Mouse (Mus musculus) embryo, embryonic 11.5 days (tissue): ENCODE results near the gene Fam19a3.

ENCODE experiments used
- DNase-seq: peaks from one replicate; pipeline ENCODE4 v3.0.0-alpha.2; 2012; ENCODE audit warnings: low read depth, low spot score

Fam19a3 gene

GRCm38 (mm10) chr3:104792360-104793270 is 11.0 kb upstream of the Fam19a3 start:
- no peak for DNase-seq

- DNase-seq, result no peak
Measured at GRCm38 (mm10) chr3:104791671-104792070, 10.0 kb upstream of the Fam19a3 start.

GRCm38 (mm10) chr3:104791017-104791416 is 9.4 kb upstream of the Fam19a3 start:
- no peak for DNase-seq

GRCm38 (mm10) chr3:104790401-104790937 is 8.8 kb upstream of the Fam19a3 start:
- DNase-seq, result no peak

GRCm38 (mm10) chr3:104789822-104790221 is 8.2 kb upstream of the Fam19a3 start:
- no peak for DNase-seq

GRCm38 (mm10) chr3:104789312-104789605 is 7.6 kb upstream of the Fam19a3 start:
- DNase-seq, result no peak

GRCm38 (mm10) chr3:104788561-104789311 is 7.1 kb upstream of the Fam19a3 start:
- no peak for DNase-seq

- no peak for DNase-seq
Measured at GRCm38 (mm10) chr3:104788075-104788474, 6.4 kb upstream of the Fam19a3 start, which contains the start of gene Rhoc. Rhoc (plus strand) TSS chr3:104788375.

GRCm38 (mm10) chr3:104785284-104785683 is 3.6 kb upstream of the Fam19a3 start:
- DNase-seq, result no peak

GRCm38 (mm10) chr3:104783971-104784500 is 2.4 kb upstream of the Fam19a3 start:
- DNase-seq, result no peak

GRCm38 (mm10) chr3:104782061-104782681 is 531 bp upstream of the Fam19a3 start:
- DNase-seq, result no peak

GRCm38 (mm10) chr3:104780561-104781420 is 849 bp downstream of the Fam19a3 start, which contains the start of gene Ppm1j:
Ppm1j (plus strand) TSS chr3:104781056.
- no peak for DNase-seq

GRCm38 (mm10) chr3:104779949-104780348 is 1.7 kb downstream of the Fam19a3 start:
- no peak for DNase-seq

- no peak for DNase-seq
Measured at GRCm38 (mm10) chr3:104777342-104777741, 4.3 kb downstream of the Fam19a3 start.

- no peak for DNase-seq
Measured at GRCm38 (mm10) chr3:104773301-104773700, 8.3 kb downstream of the Fam19a3 start.

- DNase-seq, result no peak
Measured at GRCm38 (mm10) chr3:104771460-104771859, 10.2 kb downstream of the Fam19a3 start.

- no peak for DNase-seq
Measured at GRCm38 (mm10) chr3:104770918-104771317, 10.7 kb downstream of the Fam19a3 start.

GRCm38 (mm10) chr3:104770035-104770434 is 11.6 kb downstream of the Fam19a3 start:
- no peak for DNase-seq

GRCm38 (mm10) chr3:104769135-104769534 is 12.5 kb downstream of the Fam19a3 start:
- DNase-seq, result no peak

GRCm38 (mm10) chr3:104767716-104768115 is 13.9 kb downstream of the Fam19a3 start:
- no peak for DNase-seq

GRCm38 (mm10) chr3:104767141-104767540 is 14.5 kb downstream of the Fam19a3 start:
- no peak for DNase-seq
